Mouse (Mus musculus): ENCODE measurements around the gene Kank2.

DNA sequence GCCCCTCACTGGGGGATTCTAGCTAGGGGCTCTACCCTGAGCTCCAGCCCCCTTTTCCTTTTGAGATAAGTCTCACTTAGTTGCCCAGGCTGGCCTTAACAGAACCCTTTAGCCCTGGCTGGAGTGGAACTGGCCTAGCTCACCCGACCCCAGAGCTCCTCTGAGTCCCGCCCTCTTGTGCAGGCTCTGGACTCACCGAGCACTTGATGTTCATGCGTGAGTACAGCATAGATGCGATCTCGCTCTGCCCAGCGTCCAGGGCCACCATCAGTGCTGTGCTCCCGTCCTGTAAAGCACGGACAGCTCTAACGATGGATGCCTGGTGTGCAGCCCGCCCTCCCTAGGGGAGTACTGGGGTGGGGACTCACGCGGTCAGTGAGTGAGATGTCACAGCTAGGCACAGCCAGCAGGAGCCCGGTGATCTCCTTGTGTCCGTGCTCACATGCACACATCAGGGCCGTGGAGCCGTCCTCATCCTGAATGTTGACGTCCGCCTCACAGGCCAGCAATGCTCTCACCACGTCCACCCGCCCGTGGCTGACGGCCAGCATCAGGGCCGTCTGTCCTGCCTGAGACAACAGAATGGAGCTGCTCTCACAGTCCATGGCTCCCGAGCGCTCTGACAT lies 28.9 kb downstream of the Kank2 start:
- TF ChIP-seq CTCF (IDR thresholded peaks at IDR 0.05; ENCODE audit: extremely low read depth, insufficient read depth, insufficient read length, insufficient replicate concordance) (no peak), POLR2A (IDR thresholded peaks at IDR 0.05; ENCODE audit: low read depth, low read length) (no peak)
